Mouse (Mus musculus) stomach, postnatal 0 days (tissue): ENCODE results near the gene Fxyd3.

Source experiments
- CTCF ChIP-seq: IDR thresholded peaks from 2 replicates; pipeline ENCODE4 v1.5.1; 2016; ENCODE audit warnings: antibody characterized with exemption, low read depth, mild to moderate bottlenecking, moderate library complexity
- EP300 ChIP-seq: optimal IDR thresholded peaks from 2 replicates; pipeline ENCODE3; 2016; ENCODE audit warnings: antibody characterized with exemption

- TF ChIP-seq CTCF (no peak), EP300 (no peak)
Measured at GRCm38 (mm10) chr7:31074061-31074712, 2.3 kb downstream of the Fxyd3 start.
